Mouse (Mus musculus) hematopoietic multipotent progenitor cell, adult 10-12 weeks (in vitro differentiated cells): Measurements from ENCODE around the gene Olfr74. TPM values are rescaled to one million over a fixed set of nuclear protein-coding genes. Genes with fewer than 3 reads are reported as not detected.

Source experiments
- polyA plus RNA-seq: library from polyadenylated mRNA; stranded (reverse); fragments of >175 nt; gene quantifications from 2 replicates; pipeline ENCODE4 v1.2.3, GENCODE M21; 2012; ENCODE audit warnings: low replicate concordance

Olfr74 gene
- polyA plus RNA-seq = not detected in 2 replicates

DNA sequence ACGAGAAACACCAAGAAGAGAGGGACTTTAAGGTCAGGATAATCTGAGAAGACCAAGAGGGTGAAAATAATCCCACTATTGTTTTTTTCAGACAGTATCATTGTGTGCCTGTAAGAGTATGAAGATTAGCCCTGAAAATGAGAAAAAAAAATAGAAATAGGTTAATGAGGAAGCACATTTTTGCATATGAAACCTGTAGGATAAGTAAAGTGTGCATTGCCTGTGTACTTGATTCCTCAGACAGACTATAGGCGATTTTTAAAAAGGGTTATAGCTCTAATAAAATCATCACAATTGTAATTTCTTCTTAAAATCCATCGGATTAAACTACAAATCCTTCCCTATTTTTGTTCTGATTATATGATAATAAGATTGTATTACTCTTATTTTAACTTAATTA, at the start of gene Olfr74:
Gene Olfr74 (minus strand): TSS at position 101 of the 400 bp plus-strand sequence.

GRCm38 (mm10) chr2:88022474-88022873, 48.0 kb upstream of the Olfr74 start, which contains the start of gene Olfr1161:
Gene Olfr1161, plus strand, starts transcription at chr2:88022774.

DNA sequence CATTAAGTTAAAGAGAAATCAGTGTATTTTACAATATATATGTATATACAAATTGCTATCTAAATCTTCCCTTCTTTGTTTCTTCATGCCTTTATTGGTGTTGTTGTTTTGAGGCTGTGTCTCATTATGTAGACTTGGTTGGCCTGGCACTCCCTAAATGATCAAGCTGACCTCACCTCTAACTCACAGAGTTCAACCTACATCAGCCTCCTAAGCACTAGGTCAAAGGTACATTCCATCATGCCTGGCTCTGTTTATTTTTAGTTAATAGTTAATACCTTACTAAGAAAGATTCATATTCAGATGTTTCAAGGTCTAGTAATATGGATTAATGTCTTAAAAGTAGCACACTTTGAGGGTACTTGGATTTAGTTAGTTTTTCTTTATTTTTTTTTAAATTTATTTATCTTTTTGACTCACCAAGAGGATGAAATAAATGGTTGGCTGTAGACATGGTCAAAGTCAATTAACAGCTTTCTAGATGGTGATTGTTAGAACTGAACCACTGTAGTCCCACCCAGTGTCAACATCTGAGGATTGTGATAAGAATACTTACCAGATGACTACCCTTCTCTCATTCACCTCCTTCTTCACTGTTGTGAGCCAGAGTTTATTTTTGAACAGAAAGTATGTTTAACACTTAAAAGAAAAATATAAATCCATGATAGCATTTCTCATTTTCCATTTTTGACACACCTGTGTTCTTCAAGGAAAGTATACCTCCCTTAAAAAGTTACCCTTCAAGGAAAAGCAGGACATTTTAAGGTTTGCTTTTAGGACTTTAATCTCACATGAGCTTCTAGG, 33.3 kb upstream of the Olfr74 start, which contains the start of gene Olfr1160:
Gene Olfr1160 (minus strand): TSS at position 754 of the 804 bp plus-strand sequence.

GRCm38 (mm10) chr2:87989813-87990212, 15.3 kb upstream of the Olfr74 start, which contains the start of gene Olfr1158:
Gene Olfr1158, plus strand, starts transcription at chr2:87990113.

GRCm38 (mm10) chr2:87968199-87968598, 6.3 kb downstream of the Olfr74 start, which contains the start of gene Olfr1157:
Gene Olfr1157, minus strand, starts transcription at chr2:87968299.

DNA sequence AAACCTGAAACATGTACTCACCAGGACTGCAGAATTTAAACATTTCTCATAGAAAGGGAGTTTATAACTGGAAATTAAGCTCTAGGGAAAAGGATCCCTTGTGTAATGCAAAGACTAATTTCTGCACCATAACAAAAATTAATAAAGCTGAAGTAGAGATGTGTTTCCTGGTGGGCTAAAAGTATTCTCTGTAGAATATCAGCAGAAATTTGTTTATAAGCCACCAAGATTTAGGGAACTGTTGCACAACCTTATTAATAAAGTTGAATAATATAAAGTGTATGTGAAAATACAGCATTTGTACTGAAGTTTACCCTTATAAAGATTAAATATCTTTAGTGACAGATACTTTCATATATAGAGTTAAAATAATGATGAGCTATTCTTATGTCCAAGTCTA, 21.5 kb downstream of the Olfr74 start, which contains the start of gene Olfr1156:
Gene Olfr1156 (minus strand): TSS at position 101 of the 400 bp plus-strand sequence.

GRCm38 (mm10) chr2:87945037-87945436, 29.4 kb downstream of the Olfr74 start, which contains the start of gene Olfr1155:
Gene Olfr1155, minus strand, starts transcription at chr2:87945137.

Other genes with a start within 250 kb of the Olfr74 start
- not detected in 2 replicates for gene Olfr1138, start 234.7 kb downstream of the Olfr74 start, polyA plus RNA-seq
- not detected in 2 replicates for gene Olfr1140, start 230.9 kb downstream of the Olfr74 start, polyA plus RNA-seq
- not detected in 2 replicates for gene Olfr1141, start 220.7 kb downstream of the Olfr74 start, polyA plus RNA-seq
- not detected in 2 replicates for gene Olfr152, start 195.2 kb downstream of the Olfr74 start, polyA plus RNA-seq
- gene Olfr1143, start 174.1 kb downstream of the Olfr74 start, polyA plus RNA-seq = not detected in 2 replicates
- gene Olfr1145, start 164.8 kb downstream of the Olfr74 start, polyA plus RNA-seq = not detected in 2 replicates
- gene Olfr1148, start 144.1 kb downstream of the Olfr74 start, polyA plus RNA-seq = not detected in 2 replicates
- not detected in 2 replicates for gene Olfr1150-ps1, start 130.7 kb downstream of the Olfr74 start, polyA plus RNA-seq
- gene Olfr1151, start 118.8 kb downstream of the Olfr74 start, polyA plus RNA-seq = not detected in 2 replicates
- gene Olfr1152, start 108.2 kb downstream of the Olfr74 start, polyA plus RNA-seq = not detected in 2 replicates
- 0.12 TPM in 1 of 2 replicates, not detected in the other for gene Olfr1153, start 79.7 kb downstream of the Olfr74 start, polyA plus RNA-seq
- gene Olfr1154, start 69.5 kb downstream of the Olfr74 start, polyA plus RNA-seq = not detected in 2 replicates
- gene Olfr1155, start 29.5 kb downstream of the Olfr74 start, polyA plus RNA-seq = not detected in 2 replicates
- gene Olfr1156, start 21.6 kb downstream of the Olfr74 start, polyA plus RNA-seq = not detected in 2 replicates
- gene Olfr1157, start 6.4 kb downstream of the Olfr74 start, polyA plus RNA-seq = not detected in 2 replicates
- not detected in 2 replicates for gene Olfr1158, start 15.4 kb upstream of the Olfr74 start, polyA plus RNA-seq
- not detected in 2 replicates for gene Olfr1160, start 33.6 kb upstream of the Olfr74 start, polyA plus RNA-seq
- gene Olfr1161, start 48.1 kb upstream of the Olfr74 start, polyA plus RNA-seq = not detected in 2 replicates
- gene Olfr73, start 63.0 kb upstream of the Olfr74 start, polyA plus RNA-seq = not detected in 2 replicates
- not detected in 2 replicates for gene Olfr1162, start 76.5 kb upstream of the Olfr74 start, polyA plus RNA-seq
- gene Olfr1163, start 97.2 kb upstream of the Olfr74 start, polyA plus RNA-seq = not detected in 2 replicates
- not detected in 2 replicates for gene Olfr1164, start 119.3 kb upstream of the Olfr74 start, polyA plus RNA-seq
- gene Olfr1166, start 153.6 kb upstream of the Olfr74 start, polyA plus RNA-seq = not detected in 2 replicates
- gene Olfr1167, start 180.5 kb upstream of the Olfr74 start, polyA plus RNA-seq = not detected in 2 replicates
- not detected in 2 replicates for gene Olfr1168, start 207.2 kb upstream of the Olfr74 start, polyA plus RNA-seq